In the genomic region with DNA sequence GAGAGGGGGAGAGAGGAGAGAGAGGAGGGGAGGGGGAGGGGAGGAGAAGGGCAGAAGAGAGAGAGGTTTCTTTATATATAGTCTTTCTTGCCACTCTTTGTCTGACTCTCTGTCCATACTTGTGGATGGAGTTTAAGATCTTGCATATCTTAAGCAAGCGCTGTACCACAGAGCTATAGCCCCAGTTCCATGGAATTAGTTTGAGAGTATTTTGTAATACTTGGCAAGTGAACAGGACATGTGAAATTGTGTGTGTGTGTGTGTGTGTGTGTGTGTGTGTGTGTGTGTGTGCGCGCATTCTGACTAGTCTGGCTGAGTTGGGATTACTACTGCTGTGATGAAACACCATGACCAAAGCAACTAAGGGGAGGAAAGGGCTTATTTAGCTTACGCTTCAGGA, we compare ENCODE assay signal across 28 mouse cellular contexts. TPM values are rescaled to one million over a fixed set of nuclear protein-coding genes. Genes with fewer than 3 reads are reported as not detected.
DNase-seq lines count a peak whose midpoint lies in the region; ATAC-seq and TF ChIP-seq lines count a peak whose summit lies in the region.
"Had no signal": no experiment of that assay in that cellular context is flagged by ENCODE, and none has a peak within 500 bp of the region (broad histone marks: within the 10 kb centered on the region; RNA-seq: fewer than 3 reads in every experiment).

No protein-coding gene starts in this region.

- TF ChIP-seq CTCF in stomach, postnatal 0 days (IDR thresholded peaks at IDR 0.05; ENCODE audit: low read depth): no peak

- H3K4me3 ChIP-seq in hindbrain, embryonic 10.5 days: no peak overlapping the region
- no peak overlapping the region for H3K4me3 ChIP-seq in hindbrain, embryonic 16.5 days (ENCODE audit: low read length)
- H3K4me3 ChIP-seq in lung, embryonic 16.5 days (ENCODE audit: low read length): no peak overlapping the region
- H3K4me3 ChIP-seq in stomach, postnatal 0 days (ENCODE audit: low read depth, low read length): no peak overlapping the region
- H3K4me3 ChIP-seq: embryonic facial prominence, embryonic 10.5 days; embryonic facial prominence, embryonic 13.5 days; erythroblast, embryonic 14.5 days; forebrain, embryonic 12.5 days; forebrain, embryonic 15.5 days; heart, adult 2 months; heart, embryonic 10.5 days; heart, embryonic 13.5 days; hindbrain, embryonic 12.5 days; hindbrain, embryonic 15.5 days had no signal

- peaks cover 33% of the 10 kb centered on the region for H3K4me1 ChIP-seq in hindbrain, embryonic 10.5 days (replicated peaks)
- peaks cover 8% of the 10 kb centered on the region for H3K4me1 ChIP-seq in hindbrain, embryonic 16.5 days (ENCODE audit: control insufficient read depth, insufficient read depth, low read depth, low read length)
- H3K4me1 ChIP-seq in lung, embryonic 16.5 days (replicated peaks; ENCODE audit: control insufficient read depth, insufficient read depth, low read length): no peaks in the 10 kb centered on the region
- H3K4me1 ChIP-seq in stomach, postnatal 0 days (replicated peaks; ENCODE audit: control insufficient read depth, insufficient read depth): no peaks in the 10 kb centered on the region

- no peak overlapping the region for H3K9ac ChIP-seq in hindbrain, embryonic 16.5 days (ENCODE audit: low read depth, low read length)
- H3K9ac ChIP-seq in lung, embryonic 16.5 days (ENCODE audit: low read length): no peak overlapping the region
- H3K9ac ChIP-seq in stomach, postnatal 0 days (ENCODE audit: low read length): no peak overlapping the region
- H3K9ac ChIP-seq: embryonic facial prominence, embryonic 13.5 days; forebrain, embryonic 12.5 days; forebrain, embryonic 15.5 days; heart, embryonic 13.5 days; hindbrain, embryonic 12.5 days; hindbrain, embryonic 15.5 days had no signal

- no peak for DNase-seq in hindbrain, embryonic 10.5 days (ENCODE audit: low spot score)
- no peak for DNase-seq in lung, postnatal 25 days (ENCODE audit: low spot score)
- DNase-seq in NIH3T3 (ENCODE audit: low read depth): peak; percentile 43
- DNase-seq in stomach, postnatal 0 days (ENCODE audit: low spot score): no peak
- DNase-seq in testis, postnatal 10 days (ENCODE audit: low spot score): no peak
- DNase-seq: adrenal gland, adult 2 months; adrenal gland, postnatal 14 days; cerebellum, adult 11-12 months; cerebellum, adult 8-10 months; cerebellum, postnatal 10 days; cerebellum, postnatal 36 days; embryo, embryonic 11 days; gastrocnemius, postnatal 25 days; heart, adult 2 months; heart, postnatal 14 days; heart, postnatal 4 days had no signal

- H3K27ac ChIP-seq in hindbrain, embryonic 10.5 days: peak overlapping the region; percentile 59; the same call in 1 of the 2 replicates
- H3K27ac ChIP-seq in hindbrain, embryonic 16.5 days (ENCODE audit: low read depth, low read length): no peak overlapping the region
- H3K27ac ChIP-seq in lung, embryonic 16.5 days (ENCODE audit: low read length): no peak overlapping the region
- H3K27ac ChIP-seq in stomach, postnatal 0 days (replicated peaks): no peak overlapping the region
- H3K27ac ChIP-seq: embryonic facial prominence, embryonic 10.5 days; embryonic facial prominence, embryonic 13.5 days; forebrain, embryonic 12.5 days; forebrain, embryonic 15.5 days; heart, embryonic 10.5 days; heart, embryonic 13.5 days; hindbrain, embryonic 12.5 days; hindbrain, embryonic 15.5 days had no signal

- no peak for ATAC-seq in hindbrain, embryonic 16.5 days
- ATAC-seq in lung, embryonic 16.5 days (ENCODE audit: low read depth): peak; percentile 37; the same call in 1 of the 2 replicates
- peak; percentile 29; the same call in 1 of the 2 replicates for ATAC-seq in stomach, postnatal 0 days (ENCODE audit: low FRiP score, low TSS enrichment)
- ATAC-seq: forebrain, embryonic 15.5 days; Patski had no signal

- H3K27me3 ChIP-seq in hindbrain, embryonic 10.5 days (ENCODE audit: insufficient read depth, poor library complexity, severe bottlenecking): peaks cover 14% of the 10 kb centered on the region
- H3K27me3 ChIP-seq in hindbrain, embryonic 16.5 days (replicated peaks; ENCODE audit: control insufficient read depth, insufficient read depth, low read length): no peaks in the 10 kb centered on the region
- H3K27me3 ChIP-seq in lung, embryonic 16.5 days (ENCODE audit: control insufficient read depth, insufficient read depth, low read depth, low read length): no peaks in the 10 kb centered on the region
- no peaks in the 10 kb centered on the region for H3K27me3 ChIP-seq in stomach, postnatal 0 days (ENCODE audit: control insufficient read depth, insufficient read depth, low read length)
- H3K27me3 ChIP-seq: forebrain, embryonic 12.5 days; forebrain, embryonic 15.5 days; hindbrain, embryonic 15.5 days; Patski had no signal

- no peak for TF ChIP-seq EP300 in stomach, postnatal 0 days (optimal IDR thresholded peaks at IDR 0.05)

- H3K9me3 ChIP-seq in hindbrain, embryonic 10.5 days: peaks cover 2% of the 10 kb centered on the region
- H3K9me3 ChIP-seq in hindbrain, embryonic 16.5 days (ENCODE audit: control insufficient read depth, low read length): no peaks in the 10 kb centered on the region
- no peaks in the 10 kb centered on the region for H3K9me3 ChIP-seq in lung, embryonic 16.5 days (ENCODE audit: control insufficient read depth, low read length)
- H3K9me3 ChIP-seq in stomach, postnatal 0 days (ENCODE audit: control insufficient read depth, low read length): no peaks in the 10 kb centered on the region
- H3K9me3 ChIP-seq: forebrain, embryonic 15.5 days; heart, embryonic 10.5 days; hindbrain, embryonic 15.5 days had no signal

- no peaks in the 10 kb centered on the region for H3K36me3 ChIP-seq in hindbrain, embryonic 10.5 days
- H3K36me3 ChIP-seq in hindbrain, embryonic 16.5 days (ENCODE audit: control insufficient read depth, insufficient read depth, low read length): no peaks in the 10 kb centered on the region
- H3K36me3 ChIP-seq in lung, embryonic 16.5 days (ENCODE audit: control insufficient read depth, insufficient read depth, low read length): no peaks in the 10 kb centered on the region
- H3K36me3 ChIP-seq in stomach, postnatal 0 days (ENCODE audit: control insufficient read depth, insufficient read depth, low read length): no peaks in the 10 kb centered on the region
- H3K36me3 ChIP-seq: embryonic facial prominence, embryonic 10.5 days; embryonic facial prominence, embryonic 13.5 days; forebrain, embryonic 12.5 days; forebrain, embryonic 15.5 days; heart, embryonic 10.5 days; heart, embryonic 13.5 days; hindbrain, embryonic 12.5 days; hindbrain, embryonic 15.5 days had no signal

- 66% methylated on average over 4 of the region's 4 CpGs for WGBS in hindbrain, embryonic 10.5 days
- 70% methylated on average over 4 of the region's 4 CpGs for WGBS in hindbrain, embryonic 16.5 days
- 86% methylated on average over 4 of the region's 4 CpGs for WGBS in lung, embryonic 16.5 days
- WGBS in stomach, postnatal 0 days: 75% methylated on average over 4 of the region's 4 CpGs

- H3K4me2 ChIP-seq in hindbrain, embryonic 16.5 days (ENCODE audit: low read length): no peak overlapping the region
- no peak overlapping the region for H3K4me2 ChIP-seq in lung, embryonic 16.5 days (ENCODE audit: low read depth, low read length)
- no peak overlapping the region for H3K4me2 ChIP-seq in stomach, postnatal 0 days (replicated peaks; ENCODE audit: low read depth)
- H3K4me2 ChIP-seq: embryonic facial prominence, embryonic 13.5 days; forebrain, embryonic 12.5 days; forebrain, embryonic 15.5 days; heart, embryonic 13.5 days; hindbrain, embryonic 12.5 days; hindbrain, embryonic 15.5 days had no signal

RNA-seq across cellular contexts. Expression of gene Bcl9, which starts 8.2 kb away (rescaled TPM):
- polyA plus RNA-seq in hindbrain, embryonic 10.5 days (2016; fragmentation: Nextera tagmentation; extraction: Ambion mirVana): 52.3 and 71.6 TPM in 2 replicates
- polyA plus RNA-seq in hindbrain, embryonic 16.5 days (2015; fragmentation: Nextera tagmentation; extraction: Ambion mirVana): 57.4 and 68.0 TPM in 2 replicates
- 42.2 and 45.4 TPM in 2 replicates for polyA plus RNA-seq in lung, embryonic 16.5 days (2015; fragmentation: Nextera tagmentation; extraction: Ambion mirVana)
- polyA plus RNA-seq in stomach, postnatal 0 days (2015; fragmentation: Nextera tagmentation; extraction: Ambion mirVana): 19.2 and 20.2 TPM in 2 replicates
